Mouse (Mus musculus): ENCODE measurements around the gene Xlr5c. TPM values are rescaled to one million over a fixed set of nuclear protein-coding genes. Genes with fewer than 3 reads are reported as not detected.
"Not testable (repeated sequence)": the region's sequence is repeated elsewhere in the genome, so short reads cannot be mapped to it uniquely, and the experiment has no call there.

Xlr5c gene
- polyA plus RNA-seq, 1 experiment from 2014 or later, result not detected

DNA sequence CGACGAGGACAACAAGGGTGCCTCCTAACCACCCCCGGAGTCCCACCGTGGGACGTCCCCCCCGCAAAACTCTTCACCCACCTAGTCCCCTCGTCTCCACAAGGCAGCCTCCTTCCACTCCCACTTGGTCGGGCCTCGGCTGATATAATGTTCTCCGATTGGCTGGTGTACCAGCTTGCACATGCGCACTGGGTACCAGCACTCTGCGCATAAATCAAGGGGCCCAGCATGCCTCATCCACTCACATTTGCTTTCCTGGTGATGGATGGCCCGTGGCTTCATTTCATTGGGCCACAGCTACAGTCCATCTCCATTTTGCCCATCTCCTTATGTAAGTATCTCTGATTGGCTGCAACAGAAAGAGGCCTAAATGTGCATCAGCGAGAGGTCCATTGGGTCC, 27.5 kb downstream of the Xlr5c start, which contains the start of gene Xlr3c:
Xlr3c (minus strand) TSS at position 121 of the 400 bp plus-strand sequence.
- not testable (repeated sequence) for H3K27me3 ChIP-seq (ENCODE audit: control insufficient read depth, insufficient read depth, low read depth, low read length); H3K4me3 ChIP-seq (ENCODE audit: low read length); H3K9me3 ChIP-seq (ENCODE audit: control insufficient read depth, low read length); H3K36me3 ChIP-seq (ENCODE audit: control insufficient read depth, insufficient read depth, low read length); H3K9ac ChIP-seq (ENCODE audit: low read length); H3K4me1 ChIP-seq (replicated peaks; ENCODE audit: control insufficient read depth, insufficient read depth, low read length); H3K4me2 ChIP-seq (ENCODE audit: low read depth, low read length); H3K27ac ChIP-seq (ENCODE audit: low read length); ATAC-seq (ENCODE audit: low read depth)
- WGBS, result 88% methylated on average over 14 of the region's 14 CpGs

DNA sequence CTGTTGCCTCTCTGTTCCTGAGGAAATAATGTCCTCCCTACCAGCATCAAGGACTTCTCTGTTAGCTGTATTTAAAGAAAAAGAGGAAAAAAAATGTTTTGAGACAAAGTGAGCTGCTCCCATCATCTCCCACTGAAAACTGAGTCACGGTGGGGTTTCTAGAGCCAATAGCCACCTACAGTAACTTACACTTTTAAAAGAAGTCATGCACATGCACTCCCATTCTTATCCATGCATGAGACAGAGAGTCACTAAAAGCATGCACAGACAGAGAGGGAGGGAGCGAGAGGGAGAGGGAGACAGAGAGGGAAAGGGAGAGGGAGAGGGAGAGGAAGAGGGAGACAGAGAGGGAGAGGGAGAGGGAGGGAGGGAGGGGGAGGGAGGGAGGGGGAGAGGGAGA, 30.3 kb downstream of the Xlr5c start:
- ATAC-seq (ENCODE audit: low read depth); H3K9me3 ChIP-seq (ENCODE audit: control insufficient read depth, low read length); H3K4me3 ChIP-seq (ENCODE audit: low read length); H3K27ac ChIP-seq (ENCODE audit: low read length); H3K4me2 ChIP-seq (ENCODE audit: low read depth, low read length); H3K36me3 ChIP-seq (ENCODE audit: control insufficient read depth, insufficient read depth, low read length); H3K9ac ChIP-seq (ENCODE audit: low read length); H3K27me3 ChIP-seq (ENCODE audit: control insufficient read depth, insufficient read depth, low read depth, low read length); H3K4me1 ChIP-seq (replicated peaks; ENCODE audit: control insufficient read depth, insufficient read depth, low read length): not testable (repeated sequence)
- WGBS, result 84% methylated on average over 1 of the region's 2 CpGs

DNA sequence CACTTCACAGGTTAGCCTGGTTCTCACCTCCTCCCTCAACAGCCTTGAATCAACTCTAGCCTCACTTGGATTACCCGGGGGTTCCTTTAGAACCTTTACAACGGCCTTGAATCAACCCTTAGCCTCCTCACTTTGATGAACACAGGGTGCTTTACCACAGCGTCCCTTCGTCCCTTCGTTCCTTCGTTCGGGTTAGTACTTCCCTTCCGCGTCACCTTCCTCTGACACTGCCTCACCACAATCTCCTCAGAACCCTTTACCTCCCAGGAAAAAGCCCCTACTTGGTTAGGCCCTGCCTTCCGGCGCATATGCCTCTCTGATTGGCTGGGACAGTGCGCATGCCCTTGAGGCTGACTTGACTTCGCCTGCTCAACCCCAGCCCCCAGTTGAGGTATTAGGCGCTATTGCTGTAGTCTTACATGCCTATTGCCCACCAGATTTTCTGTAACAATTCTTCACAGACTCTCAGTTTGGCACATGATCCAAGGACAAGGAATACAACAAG, 49.9 kb downstream of the Xlr5c start, which contains the start of gene Xlr4c:
Xlr4c (minus strand) TSS at position 310 of the 505 bp plus-strand sequence.
- not testable (repeated sequence) for H3K4me2 ChIP-seq (ENCODE audit: low read depth, low read length); H3K27ac ChIP-seq (ENCODE audit: low read length); H3K36me3 ChIP-seq (ENCODE audit: control insufficient read depth, insufficient read depth, low read length); H3K9ac ChIP-seq (ENCODE audit: low read length); H3K27me3 ChIP-seq (ENCODE audit: control insufficient read depth, insufficient read depth, low read depth, low read length); ATAC-seq (ENCODE audit: low read depth); H3K4me3 ChIP-seq (ENCODE audit: low read length); H3K9me3 ChIP-seq (ENCODE audit: control insufficient read depth, low read length); H3K4me1 ChIP-seq (replicated peaks; ENCODE audit: control insufficient read depth, insufficient read depth, low read length)
- WGBS, result 78% methylated on average over 9 of the region's 14 CpGs

Other genes starting within 250 kb of the Xlr5c start
- gene Pnma3, start 228.2 kb downstream of the Xlr5c start, polyA plus RNA-seq (2015; fragmentation: Nextera tagmentation; extraction: Ambion mirVana), result 0.10 and 0.15 TPM in 2 replicates
- 1.6 and 2.7 TPM in 2 replicates for gene Xlr4a, start 210.5 kb downstream of the Xlr5c start, polyA plus RNA-seq (2015; fragmentation: Nextera tagmentation; extraction: Ambion mirVana)
- gene Xlr3a, start 195.9 kb downstream of the Xlr5c start, polyA plus RNA-seq (2015; fragmentation: Nextera tagmentation; extraction: Ambion mirVana), result 2.4 and 4.6 TPM in 2 replicates
- not detected in 2 replicates for gene Gm14685, start 175.9 kb downstream of the Xlr5c start, polyA plus RNA-seq (2015; fragmentation: Nextera tagmentation; extraction: Ambion mirVana)
- gene Xlr5b, start 144.2 kb downstream of the Xlr5c start, polyA plus RNA-seq (2015; fragmentation: Nextera tagmentation; extraction: Ambion mirVana), result not detected in 2 replicates
- gene DXBay18, start 143.5 kb downstream of the Xlr5c start, polyA plus RNA-seq (2015; fragmentation: Nextera tagmentation; extraction: Ambion mirVana), result not detected in 2 replicates
- not detected in 2 replicates for gene Spin2d, start 116.0 kb downstream of the Xlr5c start, polyA plus RNA-seq (2015; fragmentation: Nextera tagmentation; extraction: Ambion mirVana)
- gene Xlr3b, start 100.8 kb downstream of the Xlr5c start, polyA plus RNA-seq (2015; fragmentation: Nextera tagmentation; extraction: Ambion mirVana), result 8.4 and 10.6 TPM in 2 replicates
- gene Xlr4b, start 78.6 kb downstream of the Xlr5c start, polyA plus RNA-seq (2015; fragmentation: Nextera tagmentation; extraction: Ambion mirVana), result 0.65 and 1.3 TPM in 2 replicates
- 10.5 TPM in 2 replicates for gene F8a, start 64.7 kb downstream of the Xlr5c start, polyA plus RNA-seq (2015; fragmentation: Nextera tagmentation; extraction: Ambion mirVana)
- 0.24 and 0.83 TPM in 2 replicates for gene Xlr4c, start 49.8 kb downstream of the Xlr5c start, polyA plus RNA-seq (2015; fragmentation: Nextera tagmentation; extraction: Ambion mirVana)
- not detected in 2 replicates for gene Xlr3c, start 27.6 kb downstream of the Xlr5c start, polyA plus RNA-seq (2015; fragmentation: Nextera tagmentation; extraction: Ambion mirVana)
- 0.24 TPM in 1 of 2 replicates, not detected in the other for gene Xlr5a, start within 50 bp of the Xlr5c start, polyA plus RNA-seq (2015; fragmentation: Nextera tagmentation; extraction: Ambion mirVana)
- not detected in 2 replicates for gene Gm45015, start 43.9 kb upstream of the Xlr5c start, polyA plus RNA-seq (2015; fragmentation: Nextera tagmentation; extraction: Ambion mirVana)
- 12.9 and 13.8 TPM in 2 replicates for gene Zfp275, start 49.6 kb upstream of the Xlr5c start, polyA plus RNA-seq (2015; fragmentation: Nextera tagmentation; extraction: Ambion mirVana)
- gene Gm18336, start 105.8 kb upstream of the Xlr5c start, polyA plus RNA-seq (2015; fragmentation: Nextera tagmentation; extraction: Ambion mirVana), result not detected in 2 replicates
- gene Zfp92, start 118.1 kb upstream of the Xlr5c start, polyA plus RNA-seq (2015; fragmentation: Nextera tagmentation; extraction: Ambion mirVana), result 0.13 and 0.14 TPM in 2 replicates
- not detected in 2 replicates for gene Trex2, start 142.4 kb upstream of the Xlr5c start, polyA plus RNA-seq (2015; fragmentation: Nextera tagmentation; extraction: Ambion mirVana)
- gene Haus7, start 166.1 kb upstream of the Xlr5c start, polyA plus RNA-seq (2015; fragmentation: Nextera tagmentation; extraction: Ambion mirVana), result 54.2 and 54.4 TPM in 2 replicates
- gene Bgn, start 190.6 kb upstream of the Xlr5c start, polyA plus RNA-seq (2015; fragmentation: Nextera tagmentation; extraction: Ambion mirVana), result 206 and 225 TPM in 2 replicates
- gene Atp2b3, start 210.1 kb upstream of the Xlr5c start, polyA plus RNA-seq (2015; fragmentation: Nextera tagmentation; extraction: Ambion mirVana), result 0.11 TPM in 1 of 2 replicates, not detected in the other